Mouse (Mus musculus): ENCODE data around the gene Cyp2f2.

DNA sequence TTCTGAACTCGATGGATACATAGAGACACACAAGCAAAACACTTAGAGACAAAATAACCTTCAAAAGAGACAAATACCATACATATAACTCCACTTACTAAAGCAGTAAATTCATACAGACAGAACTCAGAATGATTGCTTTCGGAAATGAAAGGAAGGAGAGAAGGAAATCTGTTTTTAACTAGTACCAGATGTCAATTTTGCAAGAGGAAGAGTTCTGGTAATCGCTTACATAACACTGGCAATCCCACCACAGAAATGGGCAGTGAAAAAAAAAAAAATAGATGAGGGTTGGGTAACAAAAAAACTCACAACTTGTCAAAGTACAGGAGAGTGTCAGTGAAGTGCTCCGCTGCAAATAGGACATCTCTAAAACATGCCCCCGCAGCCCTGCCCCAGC, 14.8 kb upstream of the Cyp2f2 start:
- TF ChIP-seq CTCF (conservative IDR thresholded peaks at IDR 0.05; ENCODE audit: low read length) (no peak), POU5F1 (IDR thresholded peaks at IDR 0.05; ENCODE audit: borderline replicate concordance, low read length) (no peak), NANOG (IDR thresholded peaks at IDR 0.05; ENCODE audit: borderline replicate concordance, low read length) (no peak)

All from E14TG2a.4 (cell line).